Mouse (Mus musculus) midbrain, embryonic 10.5 days (tissue): ENCODE data around the gene Sgip1. TPM values are rescaled to one million over a fixed set of nuclear protein-coding genes. Genes with fewer than 3 reads are reported as not detected.

ENCODE experiments used
- DNase-seq: peaks from one replicate; pipeline ENCODE4 v3.0.0-alpha.2; 2017; ENCODE audit warnings: low spot score
- H3K27ac ChIP-seq: fragments of 300-500 bp; sonication (generic); replicated peaks from 2 replicates; pipeline ENCODE4 v1.5.1; 2016; ENCODE audit warnings: mild to moderate bottlenecking
- H3K27me3 ChIP-seq: fragments of 300-500 bp; sonication (generic); 2 replicates; pipeline ENCODE4 v1.6.1; 2016; ENCODE audit warnings: low read depth, mild to moderate bottlenecking; ENCODE audit not compliant: poor library complexity, severe bottlenecking
- H3K36me3 ChIP-seq: fragments of 300-500 bp; sonication (generic); 2 replicates; pipeline ENCODE4 v1.6.1; 2016; ENCODE audit warnings: mild to moderate bottlenecking, moderate library complexity
- H3K4me1 ChIP-seq: fragments of 300-500 bp; sonication (generic); 2 replicates; pipeline ENCODE4 v1.6.1; 2016
- H3K4me3 ChIP-seq: fragments of 300-500 bp; sonication (generic); 2 replicates; pipeline ENCODE4 v1.5.1; 2016; ENCODE audit warnings: mild to moderate bottlenecking, moderate library complexity
- H3K9me3 ChIP-seq: fragments of 300-500 bp; sonication (generic); replicated peaks from 2 replicates; pipeline ENCODE4 v1.6.1; 2016; ENCODE audit warnings: mild to moderate bottlenecking
- WGBS: fragments of 180-500 bp; shearing (Covaris S2); methylation state at CpG from one replicate; pipeline ENCODE4 v1.1.7; 2016; 5-methylcytosine and 5-hydroxymethylcytosine counted together
- polyA plus RNA-seq: library from polyadenylated mRNA; unstranded; fragments of >200 nt; fragmentation: Nextera tagmentation; extraction: Ambion mirVana; gene quantifications from 2 replicates; pipeline ENCODE4 v1.2.1, GENCODE M21; 2016

Gene Sgip1
- polyA plus RNA-seq, 1 experiment from 2014 or later, result 5.2 TPM

- Histone ChIP-seq H3K27me3 (no peaks in the 10 kb centered on the region), H3K4me1 (no peaks in the 10 kb centered on the region), H3K4me3 (no peak overlapping the region), H3K27ac (no peak overlapping the region), H3K36me3 (no peaks in the 10 kb centered on the region), H3K9me3 (no peaks in the 10 kb centered on the region)
- no peak for DNase-seq
- 88% methylated on average over 6 of the region's 6 CpGs for WGBS
Observed at GRCm38 (mm10) chr4:102944325-102944724, 203.2 kb downstream of the Sgip1 start.

GRCm38 (mm10) chr4:102952476-102952875 lies 211.4 kb downstream of the Sgip1 start:
- 75% methylated on average over 2 of the region's 2 CpGs for WGBS
- DNase-seq, result no peak
- Histone ChIP-seq H3K4me1 (no peaks in the 10 kb centered on the region), H3K27me3 (no peaks in the 10 kb centered on the region), H3K4me3 (no peak overlapping the region), H3K9me3 (no peaks in the 10 kb centered on the region), H3K36me3 (no peaks in the 10 kb centered on the region), H3K27ac (no peak overlapping the region)

DNA sequence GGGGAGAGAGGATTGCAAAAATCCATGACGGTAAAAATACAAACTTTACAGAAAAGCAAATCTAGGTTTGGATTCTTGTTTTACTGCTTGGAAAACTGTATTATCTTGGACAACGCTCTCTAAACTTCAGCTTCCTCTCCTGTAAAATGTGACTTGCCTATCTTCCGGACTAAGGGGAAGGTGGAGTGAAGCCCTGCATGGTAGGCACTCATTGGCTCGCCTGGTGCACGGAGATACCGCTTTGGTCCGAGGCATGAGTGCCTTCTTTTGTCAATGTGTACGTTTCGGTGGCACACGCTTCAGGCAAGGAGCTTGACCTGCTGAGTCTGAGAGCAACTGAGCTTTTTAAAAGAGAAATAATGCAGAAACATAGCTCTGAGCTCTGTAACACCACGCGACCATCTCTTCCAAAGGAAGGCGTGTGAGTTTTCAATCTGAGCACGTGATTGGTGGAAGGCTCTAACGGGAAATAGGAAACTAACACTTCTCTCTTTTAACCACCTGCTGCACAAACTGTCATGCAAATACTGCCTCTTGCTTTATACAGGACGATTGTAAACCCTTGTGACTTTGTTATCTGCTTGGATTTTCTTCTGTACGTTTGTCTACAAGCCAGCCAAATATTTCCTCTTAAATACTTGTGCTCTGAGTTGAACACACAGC lies 214.3 kb downstream of the Sgip1 start:
- H3K9me3 ChIP-seq, result no peaks in the 10 kb centered on the region
- WGBS, result 75% methylated on average over 17 of the region's 17 CpGs
- DNase-seq, result no peak

GRCm38 (mm10) chr4:102959409-102959808 lies 218.3 kb downstream of the Sgip1 start:
- H3K27me3 ChIP-seq, result no peaks in the 10 kb centered on the region
- DNase-seq, result no peak
- H3K4me1 ChIP-seq, result no peaks in the 10 kb centered on the region
- H3K36me3 ChIP-seq, result no peaks in the 10 kb centered on the region
- H3K9me3 ChIP-seq, result no peaks in the 10 kb centered on the region
- no peak overlapping the region for H3K4me3 ChIP-seq
- 86% methylated on average over 5 of the region's 5 CpGs for WGBS
- no peak overlapping the region for H3K27ac ChIP-seq

More for the DNA sequence above, 214.3 kb downstream of the Sgip1 start:
- no peaks in the 10 kb centered on the region for H3K27me3 ChIP-seq
- H3K27ac ChIP-seq, result no peak overlapping the region
- no peaks in the 10 kb centered on the region for H3K36me3 ChIP-seq
- H3K4me3 ChIP-seq, result no peak overlapping the region
- no peaks in the 10 kb centered on the region for H3K4me1 ChIP-seq

- Histone ChIP-seq H3K27ac (no peak overlapping the region), H3K9me3 (no peaks in the 10 kb centered on the region), H3K4me1 (peaks cover 9% of the 10 kb centered on the region; the same call in 1 of the 2 replicates), H3K27me3 (no peaks in the 10 kb centered on the region), H3K4me3 (no peak overlapping the region), H3K36me3 (no peaks in the 10 kb centered on the region)
- WGBS, result 75% methylated on average over 3 of the region's 3 CpGs
- no peak for DNase-seq
Observed at GRCm38 (mm10) chr4:102964174-102964573, 223.1 kb downstream of the Sgip1 start.

- Histone ChIP-seq H3K27ac (no peak overlapping the region), H3K27me3 (no peaks in the 10 kb centered on the region), H3K9me3 (no peaks in the 10 kb centered on the region), H3K36me3 (no peaks in the 10 kb centered on the region), H3K4me3 (no peak overlapping the region), H3K4me1 (peaks cover 9% of the 10 kb centered on the region; the same call in 1 of the 2 replicates)
- 91% methylated on average over 15 of the region's 15 CpGs for WGBS
- no peak for DNase-seq
Observed at GRCm38 (mm10) chr4:102967811-102968210, 226.7 kb downstream of the Sgip1 start.

DNA sequence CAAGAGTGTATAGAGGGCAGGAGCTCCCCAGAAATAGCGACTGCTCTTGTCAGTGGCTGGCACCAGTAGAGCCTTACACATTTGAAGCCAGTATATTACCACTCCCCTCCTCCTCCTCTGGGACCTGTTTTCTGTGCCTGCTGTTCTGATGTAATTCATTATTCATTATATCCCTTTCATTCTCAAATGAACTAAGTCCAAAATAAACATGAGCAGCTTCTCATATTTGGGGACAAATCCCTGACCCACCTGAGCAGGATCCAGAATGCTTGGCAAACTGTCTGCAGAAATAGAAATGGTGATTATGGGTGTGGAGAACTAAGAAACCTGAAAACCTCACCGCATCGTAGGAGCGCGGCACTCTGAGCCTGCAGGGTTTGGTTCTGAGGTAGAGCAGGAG lies 228.5 kb downstream of the Sgip1 start:
- no peak for DNase-seq
- Histone ChIP-seq H3K36me3 (no peaks in the 10 kb centered on the region), H3K4me1 (peaks cover 9% of the 10 kb centered on the region; the same call in 1 of the 2 replicates), H3K9me3 (no peaks in the 10 kb centered on the region), H3K27ac (no peak overlapping the region), H3K4me3 (no peak overlapping the region), H3K27me3 (peaks cover 4% of the 10 kb centered on the region; the same call in 1 of the 2 replicates)
- 95% methylated on average over 5 of the region's 5 CpGs for WGBS

DNA sequence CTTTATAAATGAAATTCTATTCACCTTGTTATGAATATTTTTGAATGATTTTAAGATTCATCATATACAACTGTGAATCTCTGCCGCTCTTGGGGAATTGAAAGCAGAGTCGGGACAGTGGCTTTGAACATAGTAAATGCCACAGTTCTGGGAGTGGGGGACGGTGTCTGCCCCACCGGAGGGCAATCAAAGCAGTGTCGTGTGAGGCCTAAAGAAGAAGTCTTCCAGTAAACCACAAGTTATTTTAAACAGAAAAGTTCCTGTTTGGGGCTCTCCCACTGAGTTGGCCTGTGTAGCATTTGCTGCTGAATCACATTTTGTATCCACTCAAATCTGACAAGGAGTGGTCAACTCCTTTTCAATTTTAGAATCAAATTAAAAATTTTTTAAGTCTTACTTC lies 230.1 kb downstream of the Sgip1 start:
- peaks cover 11% of the 10 kb centered on the region; the same call in 1 of the 2 replicates for H3K27me3 ChIP-seq
- no peak overlapping the region for H3K4me3 ChIP-seq
- peaks cover 7% of the 10 kb centered on the region for H3K4me1 ChIP-seq
- no peaks in the 10 kb centered on the region for H3K9me3 ChIP-seq
- H3K36me3 ChIP-seq, result no peaks in the 10 kb centered on the region
- WGBS, result 88% methylated on average over 5 of the region's 5 CpGs
- DNase-seq, result no peak
- no peak overlapping the region for H3K27ac ChIP-seq

- 79% methylated on average over 3 of the region's 3 CpGs for WGBS
- peaks cover 15% of the 10 kb centered on the region for H3K27me3 ChIP-seq
Observed at GRCm38 (mm10) chr4:102972071-102972470, 231.0 kb downstream of the Sgip1 start.

DNA sequence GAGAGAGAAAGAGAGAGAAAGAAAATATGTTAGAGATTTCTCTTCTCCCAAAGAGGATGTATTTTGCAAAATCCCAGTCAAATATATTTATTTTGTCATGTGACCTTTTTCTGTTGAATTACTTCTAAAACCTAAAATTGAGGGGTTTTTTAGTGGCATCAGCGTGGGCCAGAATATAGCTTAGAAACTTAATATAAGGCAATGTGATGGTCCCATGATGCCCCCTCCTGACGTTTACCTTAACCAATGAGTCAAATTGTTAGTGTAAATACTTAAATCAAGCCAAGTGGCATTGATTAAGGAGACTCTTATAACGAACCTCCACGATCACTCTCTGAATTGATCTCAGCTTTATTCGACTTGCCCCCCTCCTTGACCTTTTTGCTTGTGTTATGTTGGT lies 233.1 kb downstream of the Sgip1 start:
- Histone ChIP-seq H3K4me1 (peaks cover 29% of the 10 kb centered on the region), H3K27me3 (peaks cover 36% of the 10 kb centered on the region), H3K4me3 (no peak overlapping the region), H3K9me3 (no peaks in the 10 kb centered on the region), H3K27ac (no peak overlapping the region), H3K36me3 (no peaks in the 10 kb centered on the region)
- no peak for DNase-seq
- whole genome bisulfite sequencing, result 66% methylated on average over 5 of the region's 5 CpGs

More at GRCm38 (mm10) chr4:102972071-102972470, 231.0 kb downstream of the Sgip1 start:
- H3K36me3 ChIP-seq, result no peaks in the 10 kb centered on the region
- no peaks in the 10 kb centered on the region for H3K9me3 ChIP-seq
- DNase-seq, result no peak
- H3K4me1 ChIP-seq, result peaks cover 13% of the 10 kb centered on the region
- no peak overlapping the region for H3K27ac ChIP-seq
- H3K4me3 ChIP-seq, result no peak overlapping the region

GRCm38 (mm10) chr4:102976290-102977275 lies 235.5 kb downstream of the Sgip1 start:
- WGBS, result 17% methylated on average over 12 of the region's 12 CpGs
- Histone ChIP-seq H3K27ac (no peak overlapping the region), H3K4me1 (peaks cover 29% of the 10 kb centered on the region), H3K4me3 (no peak overlapping the region), H3K27me3 (peaks cover 48% of the 10 kb centered on the region), H3K36me3 (no peaks in the 10 kb centered on the region), H3K9me3 (no peaks in the 10 kb centered on the region)
- DNase-seq, result peak; percentile 19

GRCm38 (mm10) chr4:102977778-102978321 lies 236.8 kb downstream of the Sgip1 start:
- Histone ChIP-seq H3K4me3 (peak overlapping the region; percentile 52), H3K36me3 (no peaks in the 10 kb centered on the region), H3K27me3 (peaks cover 48% of the 10 kb centered on the region), H3K27ac (no peak overlapping the region), H3K9me3 (no peaks in the 10 kb centered on the region), H3K4me1 (peaks cover 29% of the 10 kb centered on the region)
- 11% methylated on average over 16 of the region's 16 CpGs for WGBS
- DNase-seq, result peak; percentile 25
